Mouse (Mus musculus): ENCODE data around the gene Slc39a8. TPM values are rescaled to one million over a fixed set of nuclear protein-coding genes. Genes with fewer than 3 reads are reported as not detected.

Gene Slc39a8
- total and polyA plus RNA-seq, 3 experiments: 19.8 to 21.5 TPM; not detected in 1

DNA sequence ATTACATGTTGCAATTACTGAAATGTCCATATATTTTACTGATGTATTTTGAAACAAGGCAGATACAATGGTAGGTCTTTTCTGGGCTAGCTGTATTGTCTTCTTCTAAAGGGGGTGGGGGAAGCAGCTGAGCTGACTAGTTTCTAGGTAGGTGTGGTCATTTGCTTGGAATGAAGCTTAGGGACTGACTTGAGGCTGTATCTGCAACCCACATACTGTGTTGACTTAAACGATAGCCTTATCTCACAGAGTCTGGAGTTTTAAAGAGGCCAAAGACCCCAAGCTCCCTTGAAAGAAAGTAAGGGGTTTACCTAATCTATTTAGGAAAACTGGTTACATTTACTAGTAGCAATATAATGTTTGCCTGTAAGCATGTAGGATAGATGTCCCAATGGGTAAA is 2.9 kb downstream of the Slc39a8 start (continued):
- TF ChIP-seq MYC (IDR thresholded peaks at IDR 0.05; ENCODE audit: low read depth, low read length): no peak
- TF ChIP-seq TBP (IDR thresholded peaks at IDR 0.05; ENCODE audit: low read depth, low read length): no peak
- peak; percentile 68 for TF ChIP-seq ETS1 (IDR thresholded peaks at IDR 0.05; ENCODE audit: low read depth, low read length)
- TF ChIP-seq HCFC1 (IDR thresholded peaks at IDR 0.05; ENCODE audit: low read depth, low read length): no peak
- no peak for TF ChIP-seq MYB (IDR thresholded peaks at IDR 0.05; ENCODE audit: low read depth, low read length)
- no peak for TF ChIP-seq POLR2AphosphoS2 (IDR thresholded peaks at IDR 0.05; ENCODE audit: low read length)
- no peak for TF ChIP-seq GABPA (IDR thresholded peaks at IDR 0.05; ENCODE audit: low read depth, low read length)
- TF ChIP-seq POLR2A (IDR thresholded peaks at IDR 0.05; ENCODE audit: control insufficient read depth in 1 of 2, insufficient read depth in 1 of 2, low read depth in 1 of 2, low read length in 2 of 2, poor library complexity in 1 of 2): no peak
- no peak for TF ChIP-seq BHLHE40 (IDR thresholded peaks at IDR 0.05; ENCODE audit: borderline replicate concordance, low read depth, low read length)
- TF ChIP-seq CHD2 (IDR thresholded peaks at IDR 0.05; ENCODE audit: low read length): no peak
- TF ChIP-seq CTCF (IDR thresholded peaks at IDR 0.05 in 2 of 3, conservative IDR thresholded peaks at IDR 0.05 in 1 of 3; ENCODE audit: control insufficient read depth in 1 of 3, insufficient read depth in 1 of 3, low read depth in 2 of 3, low read length in 3 of 3, poor library complexity in 1 of 3, severe bottlenecking in 1 of 3): no peak
- no peak for TF ChIP-seq MAX (IDR thresholded peaks at IDR 0.05; ENCODE audit: low read length)
- TF ChIP-seq TAL1 (IDR thresholded peaks at IDR 0.05; ENCODE audit: low read length): peak; percentile 43
- TF ChIP-seq POLR2AphosphoS5 (IDR thresholded peaks at IDR 0.05; ENCODE audit: borderline replicate concordance, low read depth, low read length): no peak
- TF ChIP-seq MAFK (IDR thresholded peaks at IDR 0.05; ENCODE audit: borderline replicate concordance, low read depth, low read length): no peak
- TF ChIP-seq EP300 (IDR thresholded peaks at IDR 0.05; ENCODE audit: low read depth in 1 of 2, low read length in 2 of 2): peak; percentile 61 to 74
- TF ChIP-seq KAT2A (conservative IDR thresholded peaks at IDR 0.05; ENCODE audit: low read depth, low read length): no peak
- peak; percentile 64; the same call in 1 of the 2 replicates for TF ChIP-seq SIN3A (IDR thresholded peaks at IDR 0.05; ENCODE audit: low read length)
- TF ChIP-seq E2F4 (IDR thresholded peaks at IDR 0.05; ENCODE audit: borderline replicate concordance, low read depth, low read length): no peak

GRCm38 (mm10) chr3:135832496-135832895 is 7.4 kb downstream of the Slc39a8 start:
- H3K27ac ChIP-seq (ENCODE audit: control insufficient read depth, low read depth, low read length): no peak overlapping the region
- H3K79me2 ChIP-seq (ENCODE audit: control insufficient read depth, insufficient read depth, low read length, poor library complexity): no peaks in the 10 kb centered on the region
- peaks cover 0 to 11% of the 10 kb centered on the region in 2 experiments; a peak in 2 of 4 replicates for H3K36me3 ChIP-seq (ENCODE audit: control insufficient read depth in 1 of 2, insufficient read depth in 2 of 2, low read length in 2 of 2)
- H3K9me3 ChIP-seq (replicated peaks; ENCODE audit: insufficient read depth, low read length): no peaks in the 10 kb centered on the region
- H3K27me3 ChIP-seq (ENCODE audit: control insufficient read depth in 1 of 2, insufficient read depth in 2 of 2, low read length in 2 of 2): no peaks in the 10 kb centered on the region
- H3K9ac ChIP-seq (ENCODE audit: control insufficient read depth, low read depth, low read length, poor library complexity, severe bottlenecking): no peak overlapping the region
- no peak overlapping the region for H3K4me3 ChIP-seq (ENCODE audit: control insufficient read depth in 1 of 2, insufficient read depth in 1 of 2, low read depth in 2 of 2, low read length in 2 of 2)
- TF ChIP-seq POLR2AphosphoS2 (IDR thresholded peaks at IDR 0.05; ENCODE audit: low read length): no peak
- TF ChIP-seq MYB (IDR thresholded peaks at IDR 0.05; ENCODE audit: low read depth, low read length): no peak
- no peak for TF ChIP-seq ELF1 (IDR thresholded peaks at IDR 0.05; ENCODE audit: low read depth, low read length)
- no peak for TF ChIP-seq MAZ (IDR thresholded peaks at IDR 0.05; ENCODE audit: low read depth, low read length)
- no peak for TF ChIP-seq KAT2A (conservative IDR thresholded peaks at IDR 0.05; ENCODE audit: low read depth, low read length)
- no peak for TF ChIP-seq USF1 (IDR thresholded peaks at IDR 0.05; ENCODE audit: low read depth, low read length)
- H3K4me1 ChIP-seq (ENCODE audit: control insufficient read depth in 1 of 2, insufficient read depth in 2 of 2, low read length in 2 of 2): peaks cover 0 to 4% of the 10 kb centered on the region in 2 experiments; a peak in 2 of 4 replicates
- no peak for DNase-seq (ENCODE audit: low read depth, low spot score)
